Mouse (Mus musculus) G1E (cell line): ENCODE measurements around the gene Pbx4.

Source experiments
- CTCF ChIP-seq: IDR thresholded peaks from 2 replicates; pipeline ENCODE4 v1.5.1; 2012; ENCODE audit warnings: low read depth, low read length, inconsistent platforms, mixed read lengths
- GATA2 ChIP-seq: IDR thresholded peaks from 2 replicates; pipeline ENCODE4 v1.6.1; 2012; ENCODE audit warnings: low read depth, low read length, inconsistent platforms, borderline replicate concordance
- TAL1 ChIP-seq: conservative IDR thresholded peaks from 2 replicates; pipeline ENCODE4 v1.6.1; 2012; ENCODE audit warnings: low read depth, low read length, inconsistent platforms, mixed read lengths

DNA sequence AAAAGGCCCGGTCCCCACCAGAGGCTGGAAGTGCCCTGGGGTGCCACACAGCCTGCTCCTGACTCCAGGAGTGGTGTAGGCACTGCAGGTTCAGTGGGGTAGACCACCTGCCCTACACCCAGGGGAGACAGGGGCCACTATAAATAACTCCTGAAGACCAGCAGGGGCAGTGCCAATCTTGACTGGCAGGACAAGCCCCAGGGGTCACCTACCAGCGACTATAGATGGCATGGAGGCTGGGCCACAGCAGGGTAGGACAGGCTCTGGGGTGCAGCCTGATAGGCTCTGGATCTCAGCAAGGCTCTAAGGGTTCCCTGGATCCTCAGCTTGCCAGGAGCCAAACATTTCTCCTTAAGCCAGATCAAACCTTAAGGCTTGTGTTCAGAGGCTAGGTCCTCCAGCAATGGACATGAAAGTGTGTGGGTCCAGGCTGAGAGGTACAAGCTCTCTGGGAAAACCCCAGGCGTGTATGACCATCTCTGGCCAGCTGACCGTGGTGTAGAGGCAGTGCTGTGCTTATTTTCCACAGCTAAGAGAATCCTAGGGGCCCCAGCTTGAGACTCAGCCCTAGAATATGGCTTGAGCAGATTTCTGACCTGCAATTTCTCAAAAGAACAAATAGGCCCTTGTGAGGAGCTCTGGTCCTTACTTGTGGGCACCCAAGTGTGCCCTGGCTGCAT, 63.6 kb downstream of the Pbx4 start:
- no peak for TF ChIP-seq CTCF
- no peak for TF ChIP-seq TAL1
- TF ChIP-seq GATA2, result no peak
